Mouse (Mus musculus) thymus, adult 2 months (tissue): ENCODE data around the gene Syt1. TPM values are rescaled to one million over a fixed set of nuclear protein-coding genes. Genes with fewer than 3 reads are reported as not detected.

Experiments used
- DNase-seq: peaks from one replicate; pipeline ENCODE4 v3.0.0; 2021
- H3K27ac ChIP-seq: fragments of 200-500 bp; 2 replicates; pipeline ENCODE4 v1.5.1; 2012; ENCODE audit warnings: low read length, control low read depth; ENCODE audit not compliant: control insufficient read depth, insufficient read depth
- H3K27me3 ChIP-seq: fragments of 200-500 bp; 2 replicates; pipeline ENCODE4 v1.6.1; 2012; ENCODE audit warnings: mild to moderate bottlenecking, low read length, moderate library complexity, mixed read lengths; ENCODE audit not compliant: control insufficient read depth, insufficient read depth
- H3K36me3 ChIP-seq: fragments of 200-500 bp; 2 replicates; pipeline ENCODE4 v1.6.1; 2012; ENCODE audit warnings: mild to moderate bottlenecking, low read length, moderate library complexity; ENCODE audit not compliant: control insufficient read depth, insufficient read depth
- H3K4me1 ChIP-seq: fragments of 200-500 bp; replicated peaks from 2 replicates; pipeline ENCODE4 v1.6.1; 2012; ENCODE audit warnings: low read length; ENCODE audit not compliant: control insufficient read depth, insufficient read depth
- H3K4me3 ChIP-seq: fragments of 200-500 bp; 2 replicates; pipeline ENCODE4 v1.5.1; 2012; ENCODE audit warnings: mild to moderate bottlenecking, low read length, control low read depth, moderate library complexity; ENCODE audit not compliant: control insufficient read depth, insufficient read depth
- CTCF ChIP-seq: fragments of 200-500 bp; IDR thresholded peaks from 2 replicates; pipeline ENCODE4 v1.5.1; 2012; ENCODE audit warnings: mild to moderate bottlenecking, control low read depth, low read length, moderate library complexity, borderline replicate concordance; ENCODE audit not compliant: control insufficient read depth, poor library complexity, insufficient read depth; ENCODE audit errors: extremely low read depth
- POLR2A ChIP-seq: fragments of 200-500 bp; IDR thresholded peaks from 2 replicates; pipeline ENCODE4 v1.6.1; 2012; ENCODE audit warnings: mild to moderate bottlenecking, low read length, control low read depth, moderate library complexity; ENCODE audit not compliant: control insufficient read depth, poor library complexity, insufficient read depth; ENCODE audit errors: extremely low read depth
- WGBS: fragments of 180-500 bp; shearing (Covaris S2); methylation state at CpG from one replicate; pipeline ENCODE4 v1.1.7; 2018; 5-methylcytosine and 5-hydroxymethylcytosine counted together
- polyA plus RNA-seq: library from polyadenylated mRNA; depleted of rRNA; stranded (reverse); fragments of >200 nt; gene quantifications from 2 replicates; pipeline ENCODE4 v1.2.3, GENCODE M21; 2012

Syt1 gene
- polyA plus RNA-seq, 1 experiment, result 2.0 TPM

GRCm38 (mm10) chr10:108930299-108930698, 80.5 kb downstream of the Syt1 start:
- DNase-seq, result no peak
- TF ChIP-seq CTCF (no peak), POLR2A (no peak)
- Histone ChIP-seq H3K36me3 (no peaks in the 10 kb centered on the region), H3K27ac (no peak overlapping the region), H3K4me3 (no peak overlapping the region), H3K4me1 (no peaks in the 10 kb centered on the region), H3K27me3 (no peaks in the 10 kb centered on the region)
- WGBS, result 85% methylated on average over 3 of the region's 3 CpGs

- Histone ChIP-seq H3K4me1 (no peaks in the 10 kb centered on the region), H3K27me3 (no peaks in the 10 kb centered on the region), H3K27ac (no peak overlapping the region), H3K4me3 (no peak overlapping the region), H3K36me3 (no peaks in the 10 kb centered on the region)
- 88% methylated on average over 6 of the region's 6 CpGs for WGBS
- TF ChIP-seq POLR2A (no peak), CTCF (no peak)
- DNase-seq, result no peak
Observed at GRCm38 (mm10) chr10:108929676-108930075, 81.1 kb downstream of the Syt1 start.

GRCm38 (mm10) chr10:108905264-108905663, 105.5 kb downstream of the Syt1 start:
- Histone ChIP-seq H3K27me3 (no peaks in the 10 kb centered on the region), H3K4me1 (no peaks in the 10 kb centered on the region), H3K4me3 (no peak overlapping the region), H3K27ac (no peak overlapping the region), H3K36me3 (no peaks in the 10 kb centered on the region)
- WGBS, result 100% methylated on average over 1 of the region's 1 CpGs
- TF ChIP-seq POLR2A, result no peak
- TF ChIP-seq CTCF, result no peak
- DNase-seq, result no peak

GRCm38 (mm10) chr10:108904371-108904770, 106.4 kb downstream of the Syt1 start:
- WGBS, result 84% methylated on average over 4 of the region's 4 CpGs
- Histone ChIP-seq H3K4me3 (no peak overlapping the region), H3K36me3 (no peaks in the 10 kb centered on the region), H3K27ac (no peak overlapping the region), H3K4me1 (no peaks in the 10 kb centered on the region), H3K27me3 (no peaks in the 10 kb centered on the region)
- TF ChIP-seq POLR2A, result no peak
- TF ChIP-seq CTCF, result no peak
- DNase-seq, result no peak

- no peak for TF ChIP-seq CTCF
- no peak for TF ChIP-seq POLR2A
- DNase-seq, result no peak
- 89% methylated on average over 5 of the region's 5 CpGs for WGBS
- no peak overlapping the region for H3K27ac ChIP-seq
- no peak overlapping the region for H3K4me3 ChIP-seq
- no peaks in the 10 kb centered on the region for H3K27me3 ChIP-seq
- H3K4me1 ChIP-seq, result no peaks in the 10 kb centered on the region
- H3K36me3 ChIP-seq, result no peaks in the 10 kb centered on the region
Observed at GRCm38 (mm10) chr10:108896529-108896928, 114.3 kb downstream of the Syt1 start.

GRCm38 (mm10) chr10:108893288-108893687, 117.5 kb downstream of the Syt1 start:
- TF ChIP-seq POLR2A (no peak), CTCF (no peak)
- Histone ChIP-seq H3K4me3 (no peak overlapping the region), H3K27me3 (no peaks in the 10 kb centered on the region), H3K4me1 (no peaks in the 10 kb centered on the region), H3K36me3 (no peaks in the 10 kb centered on the region), H3K27ac (no peak overlapping the region)
- no peak for DNase-seq
- WGBS, result 92% methylated on average over 6 of the region's 6 CpGs

GRCm38 (mm10) chr10:108892441-108892840, 118.3 kb downstream of the Syt1 start:
- Histone ChIP-seq H3K36me3 (no peaks in the 10 kb centered on the region), H3K27ac (no peak overlapping the region), H3K27me3 (no peaks in the 10 kb centered on the region), H3K4me3 (no peak overlapping the region), H3K4me1 (no peaks in the 10 kb centered on the region)
- TF ChIP-seq CTCF (no peak), POLR2A (no peak)
- no peak for DNase-seq
- WGBS, result 95% methylated on average over 1 of the region's 1 CpGs
